In the genomic region with DNA sequence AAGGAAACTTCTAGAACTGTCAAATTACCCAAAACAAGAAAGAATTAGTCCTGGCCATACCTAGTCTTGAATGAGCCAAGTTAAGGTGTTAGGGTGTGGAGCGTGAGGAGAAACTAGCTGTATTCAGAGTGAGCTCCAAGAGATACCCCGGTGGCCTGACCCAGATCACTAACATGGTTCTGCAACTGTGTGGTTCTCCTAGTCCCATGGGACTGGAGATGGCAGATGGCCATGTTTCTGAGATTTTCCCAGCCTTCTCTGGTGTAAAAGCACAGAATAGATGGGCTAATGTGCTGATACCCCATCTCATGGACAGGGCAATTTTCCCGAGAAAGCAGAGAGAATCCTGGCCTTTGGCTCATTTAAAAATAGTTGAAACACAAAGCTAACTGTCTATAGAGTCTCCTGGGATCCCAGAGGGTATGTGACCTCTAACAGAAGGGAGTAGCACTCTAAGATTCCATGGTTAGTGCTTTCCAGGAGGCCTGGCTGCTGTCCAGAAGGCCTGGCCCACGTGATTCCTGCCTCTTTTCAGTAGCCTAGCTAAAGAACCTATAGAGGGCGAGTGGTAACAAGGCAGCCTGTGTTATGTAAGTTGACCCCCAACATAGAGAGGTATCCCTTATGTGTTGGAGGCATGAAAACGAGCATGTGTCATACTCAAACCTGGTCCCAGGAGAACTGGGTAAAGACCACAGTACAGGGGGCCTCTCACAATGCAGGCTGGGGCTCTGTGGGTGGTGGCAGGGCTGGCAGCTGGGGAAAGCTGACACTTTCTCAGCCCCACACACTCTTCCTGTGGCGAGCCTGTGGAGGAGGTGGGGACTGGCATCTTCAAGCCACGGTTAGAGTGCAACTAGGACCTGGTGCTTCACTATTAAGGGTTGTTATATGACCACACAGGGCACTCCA, we compare ENCODE assay signal across 8 mouse cellular contexts.
DNase-seq lines count a peak whose midpoint lies in the region; ATAC-seq and TF ChIP-seq lines count a peak whose summit lies in the region.

No protein-coding gene starts in this region.

- peak; percentile 44 for DNase-seq in ovary, adult 18-20 months (ENCODE audit: low spot score)
- no peak for DNase-seq in ovary, postnatal 14 days (ENCODE audit: low spot score)
- DNase-seq in gastrocnemius, postnatal 25 days: peak; percentile 51
- DNase-seq in hindbrain, postnatal 0 days (ENCODE audit: low spot score): peak; percentile 65
- peak; percentile 90 for DNase-seq in lung, embryonic 14.5 days
- DNase-seq in retina, embryonic 14.5 days (ENCODE audit: low spot score): peak; percentile 40
- no peak for DNase-seq in cerebellum, adult 9-11 months
- DNase-seq in right cerebral cortex, postnatal 10 days (ENCODE audit: low spot score in 2 of 2): no peak

- H3K4me3 ChIP-seq in hindbrain, postnatal 0 days (ENCODE audit: low read length): no peak overlapping the region
- no peak overlapping the region for H3K4me3 ChIP-seq in lung, embryonic 14.5 days (ENCODE audit: low read depth, low read length)

- peak overlapping the region; percentile 5; the same call in 1 of the 2 replicates for H3K27ac ChIP-seq in hindbrain, postnatal 0 days
- peak overlapping the region; percentile 65; the same call in 1 of the 2 replicates for H3K27ac ChIP-seq in lung, embryonic 14.5 days (ENCODE audit: low read depth)

- peak; percentile 61 for ATAC-seq in hindbrain, postnatal 0 days
- peak; percentile 48 for ATAC-seq in lung, embryonic 14.5 days (ENCODE audit: insufficient read depth)

- no peak overlapping the region for H3K4me2 ChIP-seq in hindbrain, postnatal 0 days (ENCODE audit: low read depth, low read length)
- H3K4me2 ChIP-seq in lung, embryonic 14.5 days: no peak overlapping the region

- no peaks in the 10 kb centered on the region for H3K36me3 ChIP-seq in hindbrain, postnatal 0 days (ENCODE audit: insufficient read depth, low read length)
- no peaks in the 10 kb centered on the region for H3K36me3 ChIP-seq in lung, embryonic 14.5 days (ENCODE audit: insufficient read depth)

- no peaks in the 10 kb centered on the region for H3K9me3 ChIP-seq in hindbrain, postnatal 0 days (ENCODE audit: low read length)
- H3K9me3 ChIP-seq in lung, embryonic 14.5 days (ENCODE audit: low read depth, low read length): no peaks in the 10 kb centered on the region

- H3K4me1 ChIP-seq in hindbrain, postnatal 0 days (ENCODE audit: insufficient read depth, low read length): peaks cover 20% of the 10 kb centered on the region
- peaks cover 21% of the 10 kb centered on the region for H3K4me1 ChIP-seq in lung, embryonic 14.5 days (ENCODE audit: insufficient read depth)

- peak; percentile 32; the same call in 1 of the 2 replicates for TF ChIP-seq CTCF in hindbrain, postnatal 0 days (IDR thresholded peaks at IDR 0.05; ENCODE audit: low read depth)
- peak; percentile 48 for TF ChIP-seq CTCF in lung, embryonic 14.5 days (IDR thresholded peaks at IDR 0.05; ENCODE audit: low read depth)

- no peak overlapping the region for H3K9ac ChIP-seq in hindbrain, postnatal 0 days (replicated peaks; ENCODE audit: low read length)
- no peak overlapping the region for H3K9ac ChIP-seq in lung, embryonic 14.5 days

- 23% methylated on average over 8 of the region's 8 CpGs for WGBS in hindbrain, postnatal 0 days
- WGBS in lung, embryonic 14.5 days: 26% methylated on average over 8 of the region's 8 CpGs

- H3K27me3 ChIP-seq in hindbrain, postnatal 0 days (ENCODE audit: insufficient read depth, low read length): no peaks in the 10 kb centered on the region
- H3K27me3 ChIP-seq in lung, embryonic 14.5 days (ENCODE audit: insufficient read depth, low read length): no peaks in the 10 kb centered on the region

Comparison
In these comparisons a context has a peak if more than half of its experiments do, and no peak if none do; other contexts are left out.
1. DNase-seq: peak in ovary, adult 18-20 months (single experiment), gastrocnemius, postnatal 25 days (single experiment), hindbrain, postnatal 0 days (single experiment), lung, embryonic 14.5 days (single experiment) and retina, embryonic 14.5 days (single experiment); none in ovary, postnatal 14 days (single experiment), cerebellum, adult 9-11 months (single experiment) and right cerebral cortex, postnatal 10 days (0 of 2).